Mouse (Mus musculus): Measurements from ENCODE around the gene Cfap77. TPM values are rescaled to one million over a fixed set of nuclear protein-coding genes. Genes with fewer than 3 reads are reported as not detected.
A peak's percentile ranks its signal among the peaks of the same experiment; 100 is the strongest.

Cfap77 gene
- polyA plus RNA-seq, 1 experiment from 2014 or later = 0.20 TPM

- Histone ChIP-seq H3K27me3 (ENCODE audit: control insufficient read depth, insufficient read depth, low read length) (peaks cover 3% of the 10 kb centered on the region; the same call in 1 of the 2 replicates), H3K9ac (replicated peaks; ENCODE audit: low read depth, low read length) (no peak overlapping the region), H3K36me3 (ENCODE audit: control insufficient read depth, insufficient read depth, low read length) (no peaks in the 10 kb centered on the region), H3K4me1 (ENCODE audit: control insufficient read depth, insufficient read depth, low read length) (peaks cover 18% of the 10 kb centered on the region), H3K4me3 (ENCODE audit: low read depth, low read length) (no peak overlapping the region), H3K27ac (ENCODE audit: low read depth, low read length) (no peak overlapping the region), H3K9me3 (ENCODE audit: control insufficient read depth, low read length) (no peaks in the 10 kb centered on the region), H3K4me2 (ENCODE audit: low read depth, low read length) (no peak overlapping the region)
- ATAC-seq (ENCODE audit: low read depth) = no peak
- WGBS = 41% methylated on average over 1 of the region's 1 CpGs
These were observed 86.6 kb downstream of the Cfap77 start for GRCm38 (mm10) chr2:28968278-28968677.

DNA sequence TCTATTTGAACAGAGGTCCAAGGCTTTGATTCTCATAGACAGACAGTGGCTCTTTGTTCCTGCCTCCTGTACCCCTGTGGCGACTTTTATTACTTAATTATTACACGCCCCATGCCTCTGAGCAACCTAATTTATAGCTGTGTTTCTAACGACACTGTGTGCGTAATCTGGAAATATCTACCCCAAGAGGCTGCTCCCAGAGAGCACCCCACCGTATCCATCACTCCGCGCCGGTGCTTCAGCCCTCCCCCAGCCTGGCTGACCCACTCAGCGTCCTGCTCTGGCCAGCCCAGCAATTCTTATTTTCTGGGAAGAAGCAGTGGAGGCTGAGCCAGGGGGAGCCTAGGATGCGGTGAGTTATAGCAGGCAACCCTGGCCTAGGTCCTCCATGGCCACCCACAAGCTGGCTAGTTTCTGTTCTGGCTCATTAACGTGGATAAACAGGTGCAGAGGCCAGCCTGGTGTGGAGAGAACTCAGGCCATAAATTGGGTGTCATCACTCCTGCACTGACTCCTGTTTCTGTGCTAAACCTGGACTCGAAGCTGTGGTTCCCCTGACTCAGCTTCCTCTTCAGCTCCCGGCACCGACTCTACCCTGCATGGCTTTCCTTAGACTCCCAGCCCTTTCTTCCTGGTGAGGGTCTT is 88.6 kb downstream of the Cfap77 start:
- H3K27ac ChIP-seq (ENCODE audit: low read depth, low read length) = peak overlapping the region; percentile 68
- no peak overlapping the region for H3K4me3 ChIP-seq (ENCODE audit: low read depth, low read length)
- peak overlapping the region; percentile 11; the same call in 1 of the 2 replicates for H3K4me2 ChIP-seq (ENCODE audit: low read depth, low read length)
- peaks cover 18% of the 10 kb centered on the region for H3K4me1 ChIP-seq (ENCODE audit: control insufficient read depth, insufficient read depth, low read length)
- peaks cover 2% of the 10 kb centered on the region; the same call in 1 of the 2 replicates for H3K27me3 ChIP-seq (ENCODE audit: control insufficient read depth, insufficient read depth, low read length)
- H3K9ac ChIP-seq (replicated peaks; ENCODE audit: low read depth, low read length) = peak overlapping the region; percentile 21; the same call in 1 of the 2 replicates
- H3K9me3 ChIP-seq (ENCODE audit: control insufficient read depth, low read length) = no peaks in the 10 kb centered on the region
- H3K36me3 ChIP-seq (ENCODE audit: control insufficient read depth, insufficient read depth, low read length) = no peaks in the 10 kb centered on the region
- 8% methylated on average over 14 of the region's 14 CpGs for WGBS
- ATAC-seq (ENCODE audit: low read depth) = peak; percentile 88

DNA sequence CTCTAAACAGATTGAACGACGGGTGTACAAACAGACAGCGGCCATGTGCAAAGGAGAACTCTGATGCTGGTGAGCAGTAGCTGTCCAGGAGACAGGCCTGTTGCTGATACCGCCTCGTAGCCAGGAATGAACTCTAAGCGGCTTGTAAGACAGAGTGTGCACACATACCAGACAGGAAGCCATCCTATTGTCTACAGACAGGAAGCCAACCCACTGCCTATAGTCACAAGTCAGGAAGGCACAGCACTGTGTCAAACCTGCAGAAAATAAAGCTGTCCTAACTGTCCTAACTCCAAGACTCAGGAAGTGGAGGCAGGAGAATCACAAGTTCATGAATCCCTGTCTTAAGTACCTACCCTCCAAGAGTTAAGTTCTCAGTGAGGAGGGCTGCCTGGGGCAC is 91.3 kb downstream of the Cfap77 start:
- Histone ChIP-seq H3K27ac (ENCODE audit: low read depth, low read length) (no peak overlapping the region), H3K4me1 (ENCODE audit: control insufficient read depth, insufficient read depth, low read length) (peaks cover 18% of the 10 kb centered on the region), H3K9me3 (ENCODE audit: control insufficient read depth, low read length) (no peaks in the 10 kb centered on the region), H3K9ac (replicated peaks; ENCODE audit: low read depth, low read length) (no peak overlapping the region), H3K27me3 (ENCODE audit: control insufficient read depth, insufficient read depth, low read length) (0 out of 2 replicates have a peak, but pooled peaks cover 2% of the 10 kb centered on the region), H3K36me3 (ENCODE audit: control insufficient read depth, insufficient read depth, low read length) (no peaks in the 10 kb centered on the region), H3K4me2 (ENCODE audit: low read depth, low read length) (no peak overlapping the region), H3K4me3 (ENCODE audit: low read depth, low read length) (no peak overlapping the region)
- ATAC-seq (ENCODE audit: low read depth) = no peak
- WGBS = 82% methylated on average over 6 of the region's 6 CpGs

DNA sequence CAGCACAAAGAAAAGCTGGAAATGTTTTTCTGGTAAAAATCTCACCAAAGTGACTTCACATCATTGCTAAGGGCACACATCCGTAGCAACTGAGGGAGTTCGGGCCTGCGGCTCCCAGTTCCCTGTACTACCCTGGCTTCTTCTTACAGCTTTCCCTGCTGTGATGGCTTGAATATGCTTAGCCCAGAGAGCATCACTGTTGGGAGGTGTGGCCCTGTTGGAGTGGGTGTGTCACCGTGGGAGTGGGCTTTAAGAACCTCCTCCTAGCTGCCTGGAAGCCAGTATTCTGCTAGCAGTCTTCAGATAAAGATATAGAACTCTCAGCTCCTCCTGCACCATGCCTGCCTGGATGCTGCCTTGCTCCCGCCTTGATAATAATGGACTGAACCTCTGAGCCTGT is 93.2 kb downstream of the Cfap77 start:
- no peaks in the 10 kb centered on the region for H3K36me3 ChIP-seq (ENCODE audit: control insufficient read depth, insufficient read depth, low read length)
- peaks cover 12% of the 10 kb centered on the region for H3K4me1 ChIP-seq (ENCODE audit: control insufficient read depth, insufficient read depth, low read length)
- no peak overlapping the region for H3K4me3 ChIP-seq (ENCODE audit: low read depth, low read length)
- WGBS = 70% methylated on average over 5 of the region's 5 CpGs
- ATAC-seq (ENCODE audit: low read depth) = no peak
- H3K9ac ChIP-seq (replicated peaks; ENCODE audit: low read depth, low read length) = no peak overlapping the region
- H3K4me2 ChIP-seq (ENCODE audit: low read depth, low read length) = no peak overlapping the region
- H3K27me3 ChIP-seq (ENCODE audit: control insufficient read depth, insufficient read depth, low read length) = no peaks in the 10 kb centered on the region
- no peak overlapping the region for H3K27ac ChIP-seq (ENCODE audit: low read depth, low read length)
- H3K9me3 ChIP-seq (ENCODE audit: control insufficient read depth, low read length) = no peaks in the 10 kb centered on the region

- no peak overlapping the region for H3K9ac ChIP-seq (replicated peaks; ENCODE audit: low read depth, low read length)
These were observed 93.8 kb downstream of the Cfap77 start for GRCm38 (mm10) chr2:28961024-28961585.

DNA sequence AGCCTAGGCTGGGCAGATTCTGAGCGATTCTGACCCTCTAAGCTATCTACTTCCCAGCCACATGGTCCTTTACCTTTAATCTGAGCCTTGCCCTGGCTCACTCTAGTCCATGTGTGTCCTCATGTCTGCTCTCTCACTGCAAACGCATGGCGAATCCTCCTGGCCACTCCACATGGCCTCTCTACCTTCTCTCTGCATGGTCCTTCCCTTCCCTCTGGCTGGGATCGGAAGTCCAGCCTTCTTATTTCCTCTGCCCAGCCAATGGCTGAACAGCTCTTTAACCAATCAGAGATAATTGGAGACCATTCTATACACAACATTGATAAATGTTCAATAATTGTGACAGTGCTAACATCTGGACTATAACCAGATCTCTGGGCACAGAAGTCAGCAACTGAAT is 98.0 kb downstream of the Cfap77 start:
- 95% methylated on average over 4 of the region's 4 CpGs for WGBS

More at GRCm38 (mm10) chr2:28961024-28961585, 93.8 kb downstream of the Cfap77 start:
- Histone ChIP-seq H3K27ac (ENCODE audit: low read depth, low read length) (no peak overlapping the region), H3K27me3 (ENCODE audit: control insufficient read depth, insufficient read depth, low read length) (no peaks in the 10 kb centered on the region), H3K4me3 (ENCODE audit: low read depth, low read length) (no peak overlapping the region), H3K36me3 (ENCODE audit: control insufficient read depth, insufficient read depth, low read length) (no peaks in the 10 kb centered on the region), H3K4me1 (ENCODE audit: control insufficient read depth, insufficient read depth, low read length) (peaks cover 7% of the 10 kb centered on the region), H3K9me3 (ENCODE audit: control insufficient read depth, low read length) (no peaks in the 10 kb centered on the region), H3K4me2 (ENCODE audit: low read depth, low read length) (no peak overlapping the region)
- 90% methylated on average over 15 of the region's 15 CpGs for WGBS
- no peak for ATAC-seq (ENCODE audit: low read depth)

DNA sequence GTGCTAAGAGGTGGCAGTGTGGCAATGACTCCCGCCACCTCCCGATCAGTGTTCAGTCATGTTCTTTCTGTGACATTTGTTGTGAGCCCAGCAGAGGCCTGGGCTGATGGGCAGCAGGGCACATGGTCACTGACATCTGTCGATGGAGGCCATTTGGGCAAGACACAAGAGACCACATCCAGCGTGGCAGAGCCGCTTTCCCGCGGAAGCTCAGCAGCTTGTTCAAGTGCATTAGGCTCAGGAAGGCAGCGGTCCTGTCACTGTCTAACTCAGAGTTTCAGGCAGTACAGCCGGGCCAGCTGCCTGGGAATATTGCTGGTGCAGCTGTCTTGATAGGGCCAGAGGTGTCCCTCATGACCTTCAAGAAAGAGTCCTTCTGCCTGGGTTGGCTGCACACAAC is 100.3 kb downstream of the Cfap77 start:
- no peaks in the 10 kb centered on the region for H3K36me3 ChIP-seq (ENCODE audit: control insufficient read depth, insufficient read depth, low read length)
- no peak overlapping the region for H3K4me2 ChIP-seq (ENCODE audit: low read depth, low read length)
- no peaks in the 10 kb centered on the region for H3K27me3 ChIP-seq (ENCODE audit: control insufficient read depth, insufficient read depth, low read length)
- H3K9ac ChIP-seq (replicated peaks; ENCODE audit: low read depth, low read length) = no peak overlapping the region
- ATAC-seq (ENCODE audit: low read depth) = no peak
- no peaks in the 10 kb centered on the region for H3K4me1 ChIP-seq (ENCODE audit: control insufficient read depth, insufficient read depth, low read length)
- H3K27ac ChIP-seq (ENCODE audit: low read depth, low read length) = no peak overlapping the region
- H3K9me3 ChIP-seq (ENCODE audit: control insufficient read depth, low read length) = no peaks in the 10 kb centered on the region
- 81% methylated on average over 9 of the region's 9 CpGs for WGBS
- no peak overlapping the region for H3K4me3 ChIP-seq (ENCODE audit: low read depth, low read length)

More for the DNA sequence above, 98.0 kb downstream of the Cfap77 start:
- Histone ChIP-seq H3K9ac (replicated peaks; ENCODE audit: low read depth, low read length) (no peak overlapping the region), H3K4me2 (ENCODE audit: low read depth, low read length) (no peak overlapping the region), H3K27me3 (ENCODE audit: control insufficient read depth, insufficient read depth, low read length) (no peaks in the 10 kb centered on the region), H3K27ac (ENCODE audit: low read depth, low read length) (no peak overlapping the region), H3K4me3 (ENCODE audit: low read depth, low read length) (no peak overlapping the region), H3K4me1 (ENCODE audit: control insufficient read depth, insufficient read depth, low read length) (no peaks in the 10 kb centered on the region), H3K36me3 (ENCODE audit: control insufficient read depth, insufficient read depth, low read length) (no peaks in the 10 kb centered on the region), H3K9me3 (ENCODE audit: control insufficient read depth, low read length) (no peaks in the 10 kb centered on the region)
- no peak for ATAC-seq (ENCODE audit: low read depth)

DNA sequence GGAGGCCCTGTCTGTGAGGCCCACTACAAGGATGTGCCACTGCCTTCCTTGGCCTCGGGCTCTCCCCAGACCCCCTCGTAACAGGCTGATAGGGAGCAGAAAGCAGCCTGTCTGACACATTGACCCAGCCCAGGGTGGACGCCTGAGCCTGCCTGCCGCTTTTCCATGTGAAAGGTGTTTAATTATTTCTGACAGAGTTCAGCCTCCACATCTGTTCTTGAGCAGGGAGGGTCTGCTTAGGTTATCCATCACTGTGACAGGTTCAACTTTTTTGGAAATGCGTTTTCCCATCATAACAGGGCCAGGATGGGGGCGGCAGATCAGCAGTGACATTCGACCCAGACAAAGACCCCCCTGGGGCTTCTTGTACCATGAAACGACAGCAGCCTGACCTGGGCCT is 101.9 kb downstream of the Cfap77 start:
- no peak overlapping the region for H3K27ac ChIP-seq (ENCODE audit: low read depth, low read length)
- H3K36me3 ChIP-seq (ENCODE audit: control insufficient read depth, insufficient read depth, low read length) = no peaks in the 10 kb centered on the region
- H3K9ac ChIP-seq (replicated peaks; ENCODE audit: low read depth, low read length) = no peak overlapping the region
- no peak overlapping the region for H3K4me2 ChIP-seq (ENCODE audit: low read depth, low read length)
- WGBS = 36% methylated on average over 8 of the region's 8 CpGs
- no peaks in the 10 kb centered on the region for H3K27me3 ChIP-seq (ENCODE audit: control insufficient read depth, insufficient read depth, low read length)
- H3K9me3 ChIP-seq (ENCODE audit: control insufficient read depth, low read length) = no peaks in the 10 kb centered on the region
- H3K4me3 ChIP-seq (ENCODE audit: low read depth, low read length) = no peak overlapping the region
- ATAC-seq (ENCODE audit: low read depth) = no peak
- H3K4me1 ChIP-seq (ENCODE audit: control insufficient read depth, insufficient read depth, low read length) = no peaks in the 10 kb centered on the region

DNA sequence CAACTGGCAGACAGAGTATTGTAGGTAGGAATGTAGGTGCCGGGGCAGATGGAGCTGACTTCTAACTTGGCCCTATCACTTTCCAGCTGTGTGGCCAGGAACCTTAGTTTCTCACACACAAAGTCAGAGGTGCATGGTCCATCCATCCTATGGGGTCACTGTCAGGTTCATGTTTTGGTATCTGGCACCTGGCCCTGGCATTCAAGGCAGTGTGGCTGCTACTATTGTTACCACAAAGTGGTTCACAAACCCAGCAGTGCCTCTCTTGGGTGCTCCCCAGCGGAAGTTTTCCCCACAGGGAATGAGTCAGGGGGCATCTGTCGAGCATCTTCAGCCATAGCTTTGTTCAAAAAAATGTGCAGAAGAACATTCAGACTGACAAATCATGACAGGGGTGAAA is 108.6 kb downstream of the Cfap77 start:
- no peak overlapping the region for H3K27ac ChIP-seq (ENCODE audit: low read depth, low read length)
- no peak overlapping the region for H3K4me2 ChIP-seq (ENCODE audit: low read depth, low read length)
- H3K4me1 ChIP-seq (ENCODE audit: control insufficient read depth, insufficient read depth, low read length) = peaks cover 9% of the 10 kb centered on the region
- H3K27me3 ChIP-seq (ENCODE audit: control insufficient read depth, insufficient read depth, low read length) = no peaks in the 10 kb centered on the region; the same call in 1 of the 2 replicates
- no peak overlapping the region for H3K9ac ChIP-seq (replicated peaks; ENCODE audit: low read depth, low read length)
- H3K9me3 ChIP-seq (ENCODE audit: control insufficient read depth, low read length) = no peaks in the 10 kb centered on the region
- no peak for ATAC-seq (ENCODE audit: low read depth)
- WGBS = 64% methylated on average over 3 of the region's 3 CpGs
- no peaks in the 10 kb centered on the region for H3K36me3 ChIP-seq (ENCODE audit: control insufficient read depth, insufficient read depth, low read length)
- no peak overlapping the region for H3K4me3 ChIP-seq (ENCODE audit: low read depth, low read length)

All from neural tube, embryonic 14.5 days (tissue).